Mouse (Mus musculus): ENCODE measurements around the gene Cdk12.

Gene Cdk12

GRCm38 (mm10) chr11:98317479-98317878 lies 114.6 kb downstream of the Cdk12 start:
- DNase-seq (ENCODE audit: low spot score), result no peak

DNA sequence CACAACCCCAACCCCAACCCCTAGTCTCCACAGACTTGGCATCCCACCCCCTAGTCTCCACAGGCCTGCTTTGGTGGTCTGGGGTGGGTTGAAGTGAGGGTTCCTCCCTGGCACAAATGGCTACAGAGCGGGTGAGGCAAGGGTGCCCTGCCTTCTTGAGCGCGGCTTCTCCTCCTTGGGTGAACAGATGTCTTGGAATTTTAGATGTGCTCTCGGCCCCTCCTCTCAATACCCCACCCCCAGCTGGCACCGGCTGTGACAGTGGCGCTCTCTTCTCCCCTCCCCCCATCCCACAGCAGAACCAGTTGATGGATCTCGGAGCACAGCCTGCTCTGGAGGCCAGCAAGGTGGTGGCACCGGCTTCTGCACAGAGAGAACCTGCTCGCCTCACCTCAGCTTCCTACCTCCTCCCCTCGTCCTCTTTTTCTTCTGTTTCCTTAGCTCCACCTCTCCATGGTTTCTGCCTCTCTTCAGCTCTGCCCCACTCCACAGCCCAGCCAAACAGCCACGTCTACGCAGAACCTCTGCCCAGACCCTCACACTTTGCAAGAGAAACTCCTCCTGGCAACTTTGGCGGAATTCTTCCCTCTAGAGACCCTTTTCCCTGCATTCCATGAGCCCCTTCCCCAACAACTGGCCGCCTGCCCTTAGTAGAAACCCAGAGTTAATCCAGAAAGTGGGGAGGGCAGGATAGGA lies 115.7 kb downstream of the Cdk12 start:
- no peak for DNase-seq (ENCODE audit: low spot score)

DNA sequence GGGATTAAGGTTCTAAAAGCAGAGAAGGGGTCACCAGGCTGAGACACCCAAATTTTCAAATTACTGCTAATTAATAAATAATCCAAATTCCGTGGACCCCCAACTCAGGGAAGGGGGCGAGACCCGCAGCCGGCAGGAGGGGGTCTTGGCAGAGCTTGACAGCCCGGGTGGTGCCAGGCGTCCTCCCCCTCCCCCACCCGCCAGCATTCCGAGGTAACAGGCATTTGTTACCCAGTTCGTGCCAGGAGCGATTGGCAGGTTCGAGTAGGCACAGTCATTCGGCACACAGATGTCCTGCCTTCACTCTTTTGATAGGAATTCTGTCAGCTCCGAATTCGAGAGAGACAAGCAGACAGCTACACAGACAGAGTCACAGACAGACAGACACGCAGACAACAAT lies 116.3 kb downstream of the Cdk12 start:
- no peak for DNase-seq (ENCODE audit: low spot score)

DNA sequence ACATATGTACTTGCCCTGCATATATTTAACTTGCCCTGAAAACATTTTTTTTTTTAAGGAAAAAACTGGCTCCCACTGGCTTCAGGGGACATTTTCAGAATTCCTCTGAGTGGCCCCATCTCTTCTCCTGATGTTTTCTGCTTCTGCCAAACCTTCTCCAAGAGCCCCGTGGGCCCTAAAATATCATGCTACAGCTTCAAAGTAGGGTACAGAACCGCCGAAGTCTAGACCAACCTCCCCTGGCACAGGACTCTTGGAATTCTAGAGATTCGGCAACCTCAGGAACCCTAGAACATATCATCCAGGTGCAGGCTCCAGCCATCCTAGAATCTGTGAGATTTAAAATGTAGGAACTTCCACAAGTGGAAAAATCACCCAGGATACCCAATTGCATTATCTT lies 116.7 kb downstream of the Cdk12 start:
- no peak for DNase-seq (ENCODE audit: low spot score)

DNA sequence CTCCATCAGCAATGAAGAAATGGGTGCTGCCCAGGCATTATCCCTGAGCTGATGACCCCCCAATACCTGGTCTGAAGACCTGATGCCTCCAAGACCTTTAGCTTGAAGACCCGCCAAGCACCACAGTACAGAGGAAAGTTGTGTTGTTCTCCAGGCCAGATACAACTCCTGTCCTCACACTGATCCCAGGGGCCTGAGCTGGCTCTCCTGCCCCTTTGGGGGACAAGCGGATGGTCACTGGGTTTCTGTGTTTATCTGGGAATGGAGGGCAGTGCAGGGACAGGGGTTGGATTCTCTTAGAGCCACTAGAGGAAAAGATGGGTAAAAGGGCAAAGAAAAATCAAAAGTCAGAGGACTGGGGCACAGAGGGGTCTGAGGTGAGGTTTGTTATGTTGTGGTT lies 117.1 kb downstream of the Cdk12 start:
- no peak for DNase-seq (ENCODE audit: low spot score)

GRCm38 (mm10) chr11:98320381-98320780 lies 117.5 kb downstream of the Cdk12 start:
- no peak for DNase-seq (ENCODE audit: low spot score)

DNA sequence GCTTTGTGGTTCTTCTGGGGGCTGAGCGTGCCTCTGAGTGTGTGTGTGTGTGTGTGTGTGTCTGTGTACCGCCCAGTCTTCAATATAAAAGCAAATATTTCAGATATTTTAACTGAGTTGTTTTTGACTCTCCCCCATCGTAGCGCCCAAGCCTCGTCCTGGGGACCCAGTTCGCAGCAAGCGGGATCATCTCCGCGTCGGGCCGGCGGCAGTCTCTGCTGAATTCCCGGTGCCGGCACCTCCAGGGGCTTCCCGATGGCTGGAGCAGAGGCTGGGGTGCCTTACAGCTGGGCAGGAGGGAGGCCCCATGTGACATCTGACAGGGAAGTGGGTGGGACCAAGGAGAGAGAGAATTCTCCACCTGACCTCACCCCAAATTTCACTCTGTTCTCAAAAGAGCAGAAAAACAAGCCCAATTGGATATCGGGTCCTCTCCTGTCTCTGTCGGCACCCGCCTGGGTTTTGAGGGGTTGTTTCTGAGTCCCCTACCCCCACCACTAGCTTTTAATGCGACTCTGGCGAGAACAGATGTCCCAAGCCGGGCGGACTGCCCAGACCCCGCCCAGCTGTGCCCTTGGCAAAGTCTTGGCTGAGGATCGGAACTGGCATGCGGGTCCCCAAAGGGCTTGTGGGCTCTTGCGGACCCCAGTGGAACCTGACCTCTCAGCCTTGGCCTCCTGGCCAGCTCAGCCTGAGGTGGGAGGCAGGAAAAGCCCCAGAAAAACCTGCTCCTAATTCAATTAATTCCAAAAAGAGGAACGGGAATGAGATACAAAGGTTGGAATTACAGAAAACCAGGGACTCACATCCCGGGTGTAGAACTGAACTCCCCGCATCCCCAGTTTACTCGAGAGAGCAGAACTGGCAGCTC lies 118.2 kb downstream of the Cdk12 start:
- no peak for DNase-seq (ENCODE audit: low spot score)

DNA sequence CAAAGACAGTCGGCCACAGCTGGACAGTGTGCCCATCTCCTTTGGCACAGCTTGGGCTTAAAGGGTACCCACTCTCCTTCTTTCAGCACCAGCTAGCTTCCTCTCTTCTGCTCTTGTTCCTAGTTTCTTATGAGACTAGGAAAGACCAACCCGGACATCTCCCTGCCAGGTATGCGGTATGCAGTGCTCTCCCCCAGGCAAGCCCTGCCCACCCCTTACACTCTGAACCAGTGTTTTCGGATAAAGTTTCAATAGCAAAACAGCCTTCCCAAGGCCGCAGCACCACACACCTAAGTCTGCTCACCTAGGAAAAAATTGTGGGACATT lies 118.8 kb downstream of the Cdk12 start:
- DNase-seq (ENCODE audit: low spot score), result no peak

- DNase-seq (ENCODE audit: low spot score), result no peak
Measured at GRCm38 (mm10) chr11:98322159-98322558, 119.3 kb downstream of the Cdk12 start.

DNA sequence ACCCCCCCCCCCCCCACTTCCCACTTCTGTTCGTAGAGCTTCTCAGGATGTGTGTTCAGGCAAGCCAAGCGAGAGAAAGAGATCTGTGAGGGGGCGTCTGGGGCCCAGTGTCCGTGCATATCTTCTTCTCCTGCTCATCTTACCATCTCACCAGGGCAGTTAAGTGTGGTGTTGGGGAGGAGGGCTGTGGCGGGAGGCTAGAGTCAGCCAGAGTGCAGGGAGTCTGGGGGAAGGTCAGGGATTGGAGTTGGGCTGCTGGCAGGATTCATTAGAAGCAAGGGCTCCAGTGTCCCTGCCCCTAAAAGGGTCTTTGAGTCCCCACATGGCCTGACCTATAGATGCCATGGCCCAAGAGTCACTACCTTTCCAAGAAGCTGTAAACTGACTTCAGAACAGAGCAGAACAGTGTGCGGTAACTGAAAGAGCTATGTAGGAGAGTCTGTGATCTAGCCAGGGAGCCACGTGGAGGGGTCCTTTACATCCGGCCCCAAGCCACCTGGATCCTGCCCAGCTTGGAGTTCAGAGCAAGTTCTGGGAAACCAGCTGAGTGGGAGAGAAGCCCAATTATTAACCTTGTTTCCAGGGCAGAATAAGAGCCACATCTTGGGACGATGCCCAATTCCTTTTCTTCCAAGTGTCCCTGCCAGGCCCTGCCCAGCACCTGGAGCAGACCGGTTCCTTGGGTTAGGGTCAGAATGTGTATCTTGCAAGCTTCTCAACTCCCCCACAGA lies 120.4 kb downstream of the Cdk12 start:
- no peak for DNase-seq (ENCODE audit: low spot score)

- DNase-seq (ENCODE audit: low spot score), result no peak
Measured at GRCm38 (mm10) chr11:98323933-98324332, 121.1 kb downstream of the Cdk12 start.

DNA sequence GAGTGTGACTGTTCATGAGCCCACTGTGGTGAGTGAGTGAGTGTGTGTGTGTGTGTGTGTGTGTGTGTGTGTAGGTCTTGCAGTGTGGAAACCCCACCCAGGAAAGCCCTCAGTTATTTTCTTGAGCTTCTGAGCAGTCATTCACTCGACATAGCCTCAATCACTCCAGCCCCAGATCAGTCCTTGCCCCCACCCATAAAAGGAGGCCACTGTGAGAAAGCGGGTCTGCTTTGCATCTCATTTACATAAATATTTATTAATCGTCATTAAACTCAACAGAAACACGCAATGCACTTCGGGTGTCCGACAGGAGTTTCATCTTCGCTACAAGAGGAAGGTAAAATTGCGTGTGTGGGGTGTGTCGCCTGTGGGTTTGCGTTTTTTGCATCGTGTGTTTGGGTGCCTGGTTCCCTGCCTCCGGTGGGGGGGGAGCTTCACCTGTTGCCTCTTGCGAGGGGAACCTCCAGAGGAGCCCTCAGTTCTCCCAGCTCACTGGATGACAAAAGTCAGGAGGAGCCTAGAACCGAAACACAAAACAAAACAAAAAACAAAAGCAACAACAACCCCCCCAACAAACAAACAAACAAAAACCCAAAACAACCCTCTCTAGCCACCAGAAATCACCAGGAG lies 122.4 kb downstream of the Cdk12 start:
- DNase-seq (ENCODE audit: low spot score), result no peak

GRCm38 (mm10) chr11:98325821-98326218 lies 123.0 kb downstream of the Cdk12 start:
- no peak for DNase-seq (ENCODE audit: low spot score)

- no peak for DNase-seq (ENCODE audit: low spot score)
Measured at GRCm38 (mm10) chr11:98326741-98327135, 123.9 kb downstream of the Cdk12 start.

DNA sequence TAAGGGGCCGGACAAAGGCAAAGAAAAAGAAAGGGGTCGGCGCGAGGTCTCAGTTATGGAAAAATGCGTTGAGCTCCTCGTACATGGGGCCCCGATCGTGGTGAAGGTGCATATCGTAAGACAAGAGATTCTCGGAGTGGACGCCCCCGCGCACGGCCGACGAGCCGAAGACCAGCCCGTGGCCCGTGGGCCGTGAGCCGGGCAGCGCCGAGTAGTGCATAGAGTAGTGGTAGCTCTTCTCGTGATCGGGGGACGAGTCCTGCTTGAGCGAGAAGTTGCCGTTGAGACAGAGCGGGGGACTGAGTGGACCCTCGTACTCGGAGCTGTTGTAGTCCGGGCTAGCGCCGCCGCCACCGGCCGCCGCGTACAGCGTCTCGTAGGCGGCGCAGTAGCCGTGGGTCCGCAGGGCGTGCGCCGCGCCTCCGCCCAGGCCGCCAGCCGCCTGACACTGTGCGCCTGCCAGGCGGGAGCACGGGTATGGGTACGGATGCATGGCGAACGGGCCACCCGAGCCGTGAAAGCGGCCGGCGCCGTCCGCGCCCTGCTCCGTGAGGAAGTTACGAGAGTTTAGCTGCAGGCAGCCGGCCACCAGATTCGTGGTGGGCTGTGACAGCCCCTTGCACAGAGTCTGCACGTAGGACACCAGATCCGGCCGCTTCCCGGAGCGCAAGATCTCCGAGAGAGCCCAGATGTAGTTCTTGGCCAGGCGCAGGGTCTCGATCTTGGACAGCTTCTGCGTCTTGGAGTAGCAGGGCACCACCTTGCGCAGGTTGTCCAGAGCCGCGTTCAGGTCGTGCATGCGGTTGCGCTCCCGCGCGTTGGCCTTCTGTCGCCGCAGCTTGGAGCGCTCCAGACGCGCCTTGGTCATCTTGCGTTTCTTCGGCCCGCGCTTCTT lies 124.5 kb downstream of the Cdk12 start:
- DNase-seq (ENCODE audit: low spot score), result no peak

GRCm38 (mm10) chr11:98328031-98328370 lies 125.1 kb downstream of the Cdk12 start:
- no peak for DNase-seq (ENCODE audit: low spot score)
